Mouse (Mus musculus): ENCODE measurements at regions not wholly inside any gene's neighbourhood (a gene's known extent, or its start where the extent isn't known, plus 50 kb on each side); places are given as distances from the start of the nearest gene placed in this dataset.
A peak's percentile ranks its signal among the peaks of the same experiment; 100 is the strongest.

- DNase-seq (ENCODE audit: extremely low spot score), result no peak
Measured at GRCm38 (mm10) chr15:34775714-34776113, 418.0 kb upstream of the 9430069I07Rik start.

GRCm38 (mm10) chr15:34751746-34752145 lies 394.1 kb upstream of the 9430069I07Rik start:
- peak; percentile 29 for DNase-seq (ENCODE audit: extremely low spot score)

- DNase-seq (ENCODE audit: extremely low spot score), result no peak
Measured at GRCm38 (mm10) chr15:34751021-34751420, 393.3 kb upstream of the 9430069I07Rik start.

GRCm38 (mm10) chr15:34747111-34747510 lies 389.4 kb upstream of the 9430069I07Rik start:
- DNase-seq (ENCODE audit: extremely low spot score), result no peak

DNA sequence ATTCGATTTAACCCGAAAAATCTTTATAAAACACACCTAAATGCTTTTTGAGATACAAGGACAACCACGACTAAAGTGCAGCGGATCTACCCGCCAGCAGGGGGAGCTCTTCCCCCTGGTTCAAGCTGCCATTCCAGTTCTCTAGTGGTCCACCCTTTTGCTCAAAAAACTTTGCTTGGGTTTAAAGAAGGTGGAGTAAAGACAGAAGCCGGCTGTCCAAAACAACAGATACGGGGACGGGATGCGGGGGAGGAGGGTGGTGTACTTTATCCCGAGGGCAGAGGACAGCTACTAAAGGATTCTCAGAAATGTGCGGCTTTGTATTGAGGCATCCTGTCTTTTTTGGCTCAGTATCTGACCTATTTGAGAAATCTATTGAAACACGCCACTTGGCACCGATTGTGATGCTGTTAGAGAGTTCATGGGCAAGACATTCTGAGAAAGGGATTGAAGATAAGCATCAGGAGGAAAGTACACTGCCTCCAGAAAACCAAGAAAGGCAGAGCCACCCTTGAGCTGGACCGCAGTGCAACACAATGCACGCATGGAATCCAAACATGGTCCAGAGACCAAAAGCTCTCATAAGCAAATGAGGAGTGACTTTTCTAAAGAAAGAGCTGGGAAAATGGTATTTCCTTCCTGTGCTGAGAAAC lies 385.6 kb upstream of the 9430069I07Rik start:
- peak; percentile 43 for DNase-seq (ENCODE audit: extremely low spot score)

GRCm38 (mm10) chr15:34741488-34741887 lies 383.8 kb upstream of the 9430069I07Rik start:
- no peak for DNase-seq (ENCODE audit: extremely low spot score)
